Mouse (Mus musculus) c-Kit-positive CD71-positive TER-119-negative erythroid progenitor cells, embryonic 14.5 days (primary cell): ENCODE results near the gene Hpcal4.

Source experiments
- DNase-seq: peaks from one replicate; pipeline ENCODE4 v3.0.0-alpha.2; 2013; ENCODE audit warnings: low read depth

The Hpcal4 gene

DNA sequence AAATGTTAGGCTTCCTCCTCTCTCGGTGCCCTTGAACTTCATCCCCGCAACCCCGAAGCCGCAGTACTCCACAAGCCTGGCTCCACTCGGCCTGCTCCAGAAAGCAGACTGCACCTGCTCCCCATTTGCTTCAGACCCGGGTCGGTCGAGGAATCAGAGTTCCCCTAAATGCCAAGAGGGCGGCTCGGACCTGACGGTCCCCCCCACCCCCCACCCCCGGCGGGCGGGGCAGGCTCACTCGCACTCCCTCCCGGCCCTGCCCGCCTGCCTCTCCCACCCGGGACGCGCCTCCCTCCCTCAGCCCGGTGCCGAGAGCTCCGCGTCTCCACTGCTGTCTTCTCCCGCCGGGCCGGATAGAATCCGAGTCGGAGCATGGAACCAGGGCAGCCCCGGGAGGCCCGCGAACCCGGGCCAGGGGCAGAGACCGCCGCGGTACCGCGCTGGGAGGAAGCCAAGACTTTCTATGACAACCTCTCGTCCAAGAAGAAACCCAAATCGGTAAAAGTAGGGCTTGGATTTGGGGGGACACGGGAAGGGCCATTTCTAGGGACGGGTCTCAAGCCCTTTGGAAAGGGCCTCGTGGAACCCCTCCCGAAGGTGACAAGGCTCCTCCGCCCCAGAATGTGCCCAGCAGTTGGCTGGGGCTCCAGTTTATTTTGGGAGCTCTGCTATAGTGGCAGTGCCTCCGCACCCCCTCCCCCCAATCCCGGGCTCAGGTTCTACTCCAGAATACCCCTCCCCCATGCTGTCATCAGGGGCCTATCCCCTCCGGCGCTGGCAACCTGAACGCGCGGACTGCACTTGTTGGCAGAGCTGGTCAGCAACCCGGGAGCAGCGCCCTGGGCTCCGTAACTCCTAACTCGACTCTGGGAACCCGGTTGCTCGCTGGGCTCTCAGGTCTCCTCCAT is 18.4 kb downstream of the Hpcal4 start, which contains the start of gene Nt5c1a:
TSS of gene Nt5c1a (plus strand) at position 319 of the 908 bp plus-strand sequence.
- DNase-seq = no peak

GRCm38 (mm10) chr4:123202094-123202420 is 19.0 kb downstream of the Hpcal4 start:
- no peak for DNase-seq

GRCm38 (mm10) chr4:123207337-123207736 is 24.3 kb downstream of the Hpcal4 start:
- no peak for DNase-seq

DNA sequence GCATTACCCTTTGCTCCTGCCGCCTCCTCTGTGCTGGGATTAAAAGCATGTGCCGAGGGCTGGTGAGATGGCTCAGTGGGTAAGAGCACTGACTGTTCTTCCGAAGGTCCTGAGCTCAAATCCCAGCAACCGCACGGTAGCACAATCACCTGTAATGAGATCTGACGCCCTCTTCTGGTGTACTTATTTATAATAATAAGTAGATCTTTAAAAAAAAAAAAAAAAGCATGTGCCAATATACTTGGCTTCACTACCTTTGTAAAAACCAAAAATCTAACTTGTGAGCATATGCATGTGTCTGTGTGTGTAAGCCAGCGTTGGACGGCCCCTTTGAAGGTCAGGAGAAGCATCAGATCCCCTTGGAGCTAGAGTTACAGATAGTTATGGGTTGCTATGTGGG is 28.0 kb downstream of the Hpcal4 start:
- DNase-seq = no peak

- no peak for DNase-seq
Observed at GRCm38 (mm10) chr4:123211453-123211852, 28.4 kb downstream of the Hpcal4 start.

DNA sequence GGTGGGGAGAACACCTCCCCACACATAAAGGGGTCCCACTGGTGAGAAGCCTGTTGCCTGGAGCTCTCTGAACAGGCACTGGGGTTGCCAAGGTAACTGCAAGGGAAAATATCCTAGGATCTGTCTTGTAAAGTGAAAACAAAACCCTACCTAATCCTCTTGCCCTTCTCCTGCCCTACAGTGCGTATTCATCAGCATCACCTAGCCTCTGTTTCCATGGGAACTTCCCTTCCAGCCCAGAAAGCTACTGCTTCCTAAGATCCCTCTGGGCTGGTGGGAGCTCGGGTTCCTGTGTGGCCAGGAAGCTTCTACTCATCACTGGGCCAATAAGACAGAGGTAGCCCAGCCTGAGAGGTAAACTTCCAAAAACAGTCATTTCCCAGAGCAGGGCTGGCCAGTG is 29.3 kb downstream of the Hpcal4 start:
- no peak for DNase-seq

GRCm38 (mm10) chr4:123213975-123214374 is 30.9 kb downstream of the Hpcal4 start:
- no peak for DNase-seq

DNA sequence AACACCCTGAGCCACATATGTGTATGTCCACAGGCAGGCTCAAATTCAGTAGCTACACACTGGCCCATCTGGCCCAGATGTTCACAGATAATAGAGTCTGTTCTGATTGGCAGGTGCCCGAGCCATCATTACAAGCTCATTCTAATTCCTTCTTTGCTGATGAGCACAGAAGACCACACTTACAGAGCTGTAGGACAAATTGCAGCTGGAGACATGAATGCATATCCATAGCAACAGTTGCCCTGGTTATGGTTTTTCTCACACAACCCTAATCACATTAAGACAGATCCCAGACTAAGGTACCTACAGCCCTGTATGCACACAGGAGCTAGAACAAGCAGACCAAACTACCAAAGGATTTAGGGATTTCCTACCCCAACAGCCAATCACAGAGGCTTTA is 32.3 kb downstream of the Hpcal4 start:
- DNase-seq = no peak

GRCm38 (mm10) chr4:123216782-123217181 is 33.8 kb downstream of the Hpcal4 start:
- DNase-seq = peak; percentile 14

GRCm38 (mm10) chr4:123219720-123220357 is 36.8 kb downstream of the Hpcal4 start:
- DNase-seq = peak; percentile 34

- no peak for DNase-seq
Observed at GRCm38 (mm10) chr4:123220637-123221036, 37.6 kb downstream of the Hpcal4 start.

DNA sequence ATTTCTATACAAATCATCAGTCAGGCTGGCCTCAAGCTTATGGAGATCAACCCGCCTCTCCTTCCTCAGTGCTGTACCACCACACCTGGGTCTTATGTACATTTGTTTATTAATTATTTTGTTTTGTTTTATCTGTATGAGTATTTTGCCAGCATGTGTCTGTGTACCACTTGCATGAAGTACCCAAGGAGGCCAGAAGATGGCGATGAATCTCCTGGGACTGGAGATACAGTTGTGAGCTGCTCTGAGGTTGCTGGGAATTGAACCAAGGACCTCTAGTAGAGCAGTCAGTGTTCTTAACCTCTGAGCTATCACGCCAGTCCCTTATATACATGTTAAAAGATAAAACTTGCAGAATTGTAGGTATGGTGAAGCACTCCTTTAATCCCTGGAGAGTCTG is 40.3 kb downstream of the Hpcal4 start:
- DNase-seq = peak; percentile 22

GRCm38 (mm10) chr4:123225718-123226403 is 42.8 kb downstream of the Hpcal4 start:
- DNase-seq = no peak

GRCm38 (mm10) chr4:123227707-123228106 is 44.7 kb downstream of the Hpcal4 start:
- no peak for DNase-seq

GRCm38 (mm10) chr4:123228270-123228669 is 45.2 kb downstream of the Hpcal4 start:
- no peak for DNase-seq

GRCm38 (mm10) chr4:123229166-123229565 is 46.1 kb downstream of the Hpcal4 start:
- DNase-seq = no peak

- no peak for DNase-seq
Observed at GRCm38 (mm10) chr4:123232841-123233240, 49.8 kb downstream of the Hpcal4 start.

GRCm38 (mm10) chr4:123233492-123234084 is 50.6 kb downstream of the Hpcal4 start, which contains the start of gene Heyl:
Heyl (plus strand) TSS chr4:123233556.
- no peak for DNase-seq

- DNase-seq = no peak
Observed at GRCm38 (mm10) chr4:123235835-123236430, 52.9 kb downstream of the Hpcal4 start.

- no peak for DNase-seq
Observed at GRCm38 (mm10) chr4:123236431-123237031, 53.5 kb downstream of the Hpcal4 start.
